Mouse (Mus musculus): Measurements from ENCODE around the gene Scn2b. TPM values are rescaled to one million over a fixed set of nuclear protein-coding genes. Genes with fewer than 3 reads are reported as not detected.

Gene Scn2b
- polyA plus RNA-seq, 1 experiment from 2014 or later, result 2.3 TPM

- Histone ChIP-seq H3K9ac (ENCODE audit: low read length) (no peak overlapping the region), H3K36me3 (ENCODE audit: control insufficient read depth, insufficient read depth) (no peaks in the 10 kb centered on the region), H3K27ac (ENCODE audit: low read length) (no peak overlapping the region), H3K4me2 (ENCODE audit: low read depth, low read length) (no peak overlapping the region), H3K4me3 (ENCODE audit: low read length) (no peak overlapping the region), H3K27me3 (ENCODE audit: control insufficient read depth, insufficient read depth, low read length) (no peaks in the 10 kb centered on the region), H3K9me3 (replicated peaks; ENCODE audit: control insufficient read depth, low read length) (no peaks in the 10 kb centered on the region), H3K4me1 (ENCODE audit: control insufficient read depth, insufficient read depth, low read length) (peaks cover 9% of the 10 kb centered on the region)
- ATAC-seq (replicated peaks; ENCODE audit: extremely low read depth, insufficient read depth, low FRiP score), result no peak
- 86% methylated on average over 14 of the region's 14 CpGs for WGBS
Measured at GRCm38 (mm10) chr9:45125211-45125610, 7.6 kb downstream of the Scn2b start.

GRCm38 (mm10) chr9:45126941-45127340, 9.4 kb downstream of the Scn2b start:
- Histone ChIP-seq H3K4me3 (ENCODE audit: low read length) (no peak overlapping the region), H3K4me2 (ENCODE audit: low read depth, low read length) (no peak overlapping the region), H3K36me3 (ENCODE audit: control insufficient read depth, insufficient read depth) (no peaks in the 10 kb centered on the region), H3K4me1 (ENCODE audit: control insufficient read depth, insufficient read depth, low read length) (peaks cover 8% of the 10 kb centered on the region), H3K27me3 (ENCODE audit: control insufficient read depth, insufficient read depth, low read length) (0 out of 2 replicates have a peak, but pooled peaks cover 3% of the 10 kb centered on the region), H3K9ac (ENCODE audit: low read length) (no peak overlapping the region), H3K27ac (ENCODE audit: low read length) (no peak overlapping the region), H3K9me3 (replicated peaks; ENCODE audit: control insufficient read depth, low read length) (no peaks in the 10 kb centered on the region)
- 48% methylated on average over 7 of the region's 7 CpGs for WGBS
- no peak for ATAC-seq (replicated peaks; ENCODE audit: extremely low read depth, insufficient read depth, low FRiP score)

- H3K9ac ChIP-seq (ENCODE audit: low read length), result no peak overlapping the region
- H3K27ac ChIP-seq (ENCODE audit: low read length), result no peak overlapping the region
- peaks cover 2% of the 10 kb centered on the region; the same call in 1 of the 2 replicates for H3K4me1 ChIP-seq (ENCODE audit: control insufficient read depth, insufficient read depth, low read length)
- H3K9me3 ChIP-seq (replicated peaks; ENCODE audit: control insufficient read depth, low read length), result no peaks in the 10 kb centered on the region
- H3K4me2 ChIP-seq (ENCODE audit: low read depth, low read length), result no peak overlapping the region
- no peak overlapping the region for H3K4me3 ChIP-seq (ENCODE audit: low read length)
- no peaks in the 10 kb centered on the region for H3K36me3 ChIP-seq (ENCODE audit: control insufficient read depth, insufficient read depth)
- peaks cover 12% of the 10 kb centered on the region; the same call in 1 of the 2 replicates for H3K27me3 ChIP-seq (ENCODE audit: control insufficient read depth, insufficient read depth, low read length)
- no peak for ATAC-seq (replicated peaks; ENCODE audit: extremely low read depth, insufficient read depth, low FRiP score)
- WGBS, result 66% methylated on average over 3 of the region's 3 CpGs
Measured at GRCm38 (mm10) chr9:45130119-45130518, 12.5 kb downstream of the Scn2b start.

- H3K27me3 ChIP-seq (ENCODE audit: control insufficient read depth, insufficient read depth, low read length), result peaks cover 31% of the 10 kb centered on the region
- no peak overlapping the region for H3K9ac ChIP-seq (ENCODE audit: low read length)
- ATAC-seq (replicated peaks; ENCODE audit: extremely low read depth, insufficient read depth, low FRiP score), result no peak
- H3K9me3 ChIP-seq (replicated peaks; ENCODE audit: control insufficient read depth, low read length), result no peaks in the 10 kb centered on the region
- no peak overlapping the region for H3K27ac ChIP-seq (ENCODE audit: low read length)
- no peaks in the 10 kb centered on the region for H3K36me3 ChIP-seq (ENCODE audit: control insufficient read depth, insufficient read depth)
- peaks cover 16% of the 10 kb centered on the region for H3K4me1 ChIP-seq (ENCODE audit: control insufficient read depth, insufficient read depth, low read length)
- 20% methylated on average over 5 of the region's 5 CpGs for WGBS
- H3K4me3 ChIP-seq (ENCODE audit: low read length), result no peak overlapping the region
- no peak overlapping the region for H3K4me2 ChIP-seq (ENCODE audit: low read depth, low read length)
Measured at GRCm38 (mm10) chr9:45133484-45134310, 16.1 kb downstream of the Scn2b start.

- Histone ChIP-seq H3K27ac (ENCODE audit: low read length) (no peak overlapping the region), H3K4me3 (ENCODE audit: low read length) (no peak overlapping the region)
Measured at GRCm38 (mm10) chr9:45136442-45137169, 19.0 kb downstream of the Scn2b start.

GRCm38 (mm10) chr9:45138191-45139032, 20.8 kb downstream of the Scn2b start, which contains the start of gene Scn4b:
TSS of gene Scn4b (plus strand) at chr9:45138395.
- Histone ChIP-seq H3K27ac (ENCODE audit: low read length) (no peak within 1 kb of the TSS), H3K9ac (ENCODE audit: low read length) (peak within 1 kb of the TSS; percentile 60), H3K4me3 (ENCODE audit: low read length) (peak within 1 kb of the TSS; percentile 62), H3K4me2 (ENCODE audit: low read depth, low read length) (peak within 1 kb of the TSS; percentile 95), H3K4me1 (ENCODE audit: control insufficient read depth, insufficient read depth, low read length) (peaks cover 18% of the 10 kb centered on the region), H3K9me3 (replicated peaks; ENCODE audit: control insufficient read depth, low read length) (no peaks in the 10 kb centered on the region), H3K36me3 (ENCODE audit: control insufficient read depth, insufficient read depth) (no peaks in the 10 kb centered on the region), H3K27me3 (ENCODE audit: control insufficient read depth, insufficient read depth, low read length) (peaks cover 55% of the 10 kb centered on the region)
- ATAC-seq (replicated peaks; ENCODE audit: extremely low read depth, insufficient read depth, low FRiP score), result 0 out of 2 replicates have a peak, but pooled peaks have one; percentile 17
- WGBS, result under 1% methylated on average over 72 of the region's 76 CpGs

More at GRCm38 (mm10) chr9:45136442-45137169, 19.0 kb downstream of the Scn2b start:
- Histone ChIP-seq H3K4me1 (ENCODE audit: control insufficient read depth, insufficient read depth, low read length) (peaks cover 18% of the 10 kb centered on the region), H3K9me3 (replicated peaks; ENCODE audit: control insufficient read depth, low read length) (no peaks in the 10 kb centered on the region), H3K27me3 (ENCODE audit: control insufficient read depth, insufficient read depth, low read length) (peaks cover 52% of the 10 kb centered on the region), H3K4me2 (ENCODE audit: low read depth, low read length) (no peak overlapping the region), H3K9ac (ENCODE audit: low read length) (no peak overlapping the region), H3K36me3 (ENCODE audit: control insufficient read depth, insufficient read depth) (no peaks in the 10 kb centered on the region)
- WGBS, result 14% methylated on average over 7 of the region's 7 CpGs
- no peak; the same call in 1 of the 2 replicates for ATAC-seq (replicated peaks; ENCODE audit: extremely low read depth, insufficient read depth, low FRiP score)

GRCm38 (mm10) chr9:45139082-45139481, 21.5 kb downstream of the Scn2b start:
- Histone ChIP-seq H3K4me3 (ENCODE audit: low read length) (peak overlapping the region; percentile 62), H3K36me3 (ENCODE audit: control insufficient read depth, insufficient read depth) (no peaks in the 10 kb centered on the region), H3K9me3 (replicated peaks; ENCODE audit: control insufficient read depth, low read length) (no peaks in the 10 kb centered on the region), H3K9ac (ENCODE audit: low read length) (peak overlapping the region; percentile 60), H3K4me2 (ENCODE audit: low read depth, low read length) (peak overlapping the region; percentile 95), H3K27me3 (ENCODE audit: control insufficient read depth, insufficient read depth, low read length) (peaks cover 58% of the 10 kb centered on the region), H3K4me1 (ENCODE audit: control insufficient read depth, insufficient read depth, low read length) (peaks cover 18% of the 10 kb centered on the region), H3K27ac (ENCODE audit: low read length) (no peak overlapping the region)
- WGBS, result 8% methylated on average over 7 of the region's 7 CpGs
- ATAC-seq (replicated peaks; ENCODE audit: extremely low read depth, insufficient read depth, low FRiP score), result no peak

- H3K4me3 ChIP-seq (ENCODE audit: low read length), result no peak overlapping the region
- no peak overlapping the region for H3K9ac ChIP-seq (ENCODE audit: low read length)
- peaks cover 20% of the 10 kb centered on the region for H3K4me1 ChIP-seq (ENCODE audit: control insufficient read depth, insufficient read depth, low read length)
- 68% methylated on average over 7 of the region's 7 CpGs for WGBS
- H3K27me3 ChIP-seq (ENCODE audit: control insufficient read depth, insufficient read depth, low read length), result peaks cover 55% of the 10 kb centered on the region
- no peak overlapping the region for H3K4me2 ChIP-seq (ENCODE audit: low read depth, low read length)
- H3K36me3 ChIP-seq (ENCODE audit: control insufficient read depth, insufficient read depth), result no peaks in the 10 kb centered on the region
- H3K27ac ChIP-seq (ENCODE audit: low read length), result no peak overlapping the region
- H3K9me3 ChIP-seq (replicated peaks; ENCODE audit: control insufficient read depth, low read length), result no peaks in the 10 kb centered on the region
- no peak for ATAC-seq (replicated peaks; ENCODE audit: extremely low read depth, insufficient read depth, low FRiP score)
Measured at GRCm38 (mm10) chr9:45140945-45141344, 23.4 kb downstream of the Scn2b start.
